Mouse (Mus musculus) layer of hippocampus, postnatal 10 days (tissue): ENCODE results near the gene Dcaf17. TPM values are rescaled to one million over a fixed set of nuclear protein-coding genes. Genes with fewer than 3 reads are reported as not detected.

Source experiments
- DNase-seq, 2 experiments: peaks; one replicate each; pipeline ENCODE4 v3.0.0; 2021; ENCODE audit warnings: low spot score in 2 of 2
- total RNA-seq, 2 experiments: library from RNA; stranded (reverse); gene quantifications; 2 replicates each; pipeline ENCODE4 v1.2.3; 2021

Gene Dcaf17
- total RNA-seq, 2 experiments from 2014 or later, result 15.1 to 15.2 TPM

- peak; percentile 52 for DNase-seq
Measured at GRCm38 (mm10) chr2:71117797-71118708, 62.9 kb downstream of the Dcaf17 start, which contains the start of gene Cybrd1. Cybrd1 (plus strand) TSS chr2:71117923.

- DNase-seq, result peak in 1 of 2 experiments; percentile 37
Measured at GRCm38 (mm10) chr2:71120844-71121243, 65.7 kb downstream of the Dcaf17 start.

- no peak for DNase-seq
Measured at GRCm38 (mm10) chr2:71121406-71121805, 66.3 kb downstream of the Dcaf17 start.

- DNase-seq, result peak in 1 of 2 experiments; percentile 31
Measured at GRCm38 (mm10) chr2:71122268-71123029, 67.3 kb downstream of the Dcaf17 start.

GRCm38 (mm10) chr2:71123591-71123990 is 68.5 kb downstream of the Dcaf17 start:
- DNase-seq, result no peak

- no peak for DNase-seq
Measured at GRCm38 (mm10) chr2:71127779-71128534, 72.8 kb downstream of the Dcaf17 start.

- no peak for DNase-seq
Measured at GRCm38 (mm10) chr2:71130366-71130765, 75.2 kb downstream of the Dcaf17 start.

GRCm38 (mm10) chr2:71131866-71132496 is 76.9 kb downstream of the Dcaf17 start:
- no peak for DNase-seq

- DNase-seq, result no peak
Measured at GRCm38 (mm10) chr2:71134041-71134505, 78.9 kb downstream of the Dcaf17 start.

- no peak for DNase-seq
Measured at GRCm38 (mm10) chr2:71134836-71135235, 79.7 kb downstream of the Dcaf17 start.

GRCm38 (mm10) chr2:71140622-71141021 is 85.5 kb downstream of the Dcaf17 start:
- DNase-seq, result no peak

GRCm38 (mm10) chr2:71142410-71142809 is 87.3 kb downstream of the Dcaf17 start:
- no peak for DNase-seq

- no peak for DNase-seq
Measured at GRCm38 (mm10) chr2:71145853-71146252, 90.7 kb downstream of the Dcaf17 start.

GRCm38 (mm10) chr2:71146266-71146665 is 91.1 kb downstream of the Dcaf17 start:
- no peak for DNase-seq

- no peak for DNase-seq
Measured at GRCm38 (mm10) chr2:71147816-71148215, 92.7 kb downstream of the Dcaf17 start.

Other genes starting within 250 kb of the Dcaf17 start
- gene Tlk1, start 229.6 kb upstream of the Dcaf17 start, total RNA-seq, result 10 to 100 TPM; 61.8 to 63.8 TPM
- gene Mettl8, start 255 bp downstream of the Dcaf17 start, total RNA-seq, result 10 to 100 TPM; 14.3 to 15.0 TPM
- gene Cybrd1, start 62.6 kb downstream of the Dcaf17 start, total RNA-seq, result 10 to 100 TPM; 12.0 to 12.8 TPM
- gene Dync1i2, start 156.4 kb downstream of the Dcaf17 start, total RNA-seq, result 100 to 1,000 TPM; 172 to 182 TPM